Comparison of ENCODE assay signal across 15 mouse cellular contexts in the genomic region with DNA sequence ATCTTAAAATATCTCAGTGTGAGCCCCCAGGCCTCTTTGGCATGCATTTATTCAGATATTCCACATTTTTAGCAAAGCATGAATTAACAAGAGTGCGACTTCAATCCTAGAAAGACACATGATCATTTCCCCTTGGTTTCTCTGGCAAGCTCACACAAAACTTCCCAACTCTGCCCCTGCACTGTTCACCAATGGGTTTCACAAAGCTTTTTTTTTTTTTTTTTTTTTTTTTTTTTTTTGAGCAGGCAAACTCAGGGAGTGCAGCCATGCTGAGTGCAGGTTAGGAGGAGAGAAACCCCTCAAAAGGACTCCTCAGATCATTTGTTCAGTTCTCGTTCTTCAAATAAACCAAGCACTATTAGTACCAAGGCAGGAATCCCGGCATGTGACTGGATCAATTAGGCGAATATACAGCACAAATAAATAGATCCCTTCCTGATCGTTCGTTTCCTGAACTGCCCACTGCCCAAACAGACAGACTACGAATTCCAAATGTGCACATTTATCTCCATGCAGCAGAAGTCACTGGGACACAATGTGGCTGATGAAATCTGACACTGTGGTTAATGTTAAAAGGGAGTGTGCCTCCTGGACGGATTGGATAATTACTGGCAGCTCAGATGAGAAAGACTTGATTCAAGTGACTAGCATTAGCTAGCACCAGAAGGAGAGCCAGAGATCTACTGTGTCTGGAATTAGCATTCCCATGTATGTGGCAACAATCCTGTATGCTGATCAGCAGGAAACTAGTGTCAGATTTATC. TPM values are rescaled to one million over a fixed set of nuclear protein-coding genes. Genes with fewer than 3 reads are reported as not detected.
DNase-seq lines count a peak whose midpoint lies in the region; ATAC-seq and TF ChIP-seq lines count a peak whose summit lies in the region.
"Had no signal": no experiment of that assay in that cellular context is flagged by ENCODE, and none has a peak within 500 bp of the region (broad histone marks: within the 10 kb centered on the region; RNA-seq: fewer than 3 reads in every experiment).

No protein-coding gene starts in this region.

- H3K4me3 ChIP-seq in heart, postnatal 0 days (ENCODE audit: low read depth, low read length): no peak overlapping the region
- H3K4me3 ChIP-seq in heart, embryonic 10.5 days: no peak overlapping the region
- no peak overlapping the region for H3K4me3 ChIP-seq in midbrain, embryonic 14.5 days (replicated peaks; ENCODE audit: low read depth, low read length)
- no peak overlapping the region for H3K4me3 ChIP-seq in midbrain, embryonic 11.5 days (ENCODE audit: low read depth, low read length)
- H3K4me3 ChIP-seq: intestine, embryonic 15.5 days; left cerebral cortex, adult 2 months had no signal

- WGBS in heart, postnatal 0 days: 42% methylated on average over 8 of the region's 8 CpGs
- 47% methylated on average over 8 of the region's 8 CpGs for WGBS in heart, embryonic 10.5 days
- WGBS in midbrain, embryonic 14.5 days: 37% methylated on average over 8 of the region's 8 CpGs
- WGBS in midbrain, embryonic 11.5 days: 48% methylated on average over 8 of the region's 8 CpGs

- no peaks in the 10 kb centered on the region for H3K27me3 ChIP-seq in heart, postnatal 0 days (ENCODE audit: control insufficient read depth, insufficient read depth, low read length)
- H3K27me3 ChIP-seq in heart, embryonic 10.5 days (ENCODE audit: insufficient read depth, poor library complexity, severe bottlenecking): no peaks in the 10 kb centered on the region
- H3K27me3 ChIP-seq in midbrain, embryonic 14.5 days (ENCODE audit: control insufficient read depth, insufficient read depth, low read length): no peaks in the 10 kb centered on the region
- H3K27me3 ChIP-seq in midbrain, embryonic 11.5 days (ENCODE audit: control insufficient read depth, insufficient read depth, low read length): no peaks in the 10 kb centered on the region
- H3K27me3 ChIP-seq: intestine, embryonic 15.5 days had no signal

- H3K36me3 ChIP-seq in heart, postnatal 0 days (replicated peaks; ENCODE audit: control insufficient read depth, insufficient read depth, low read length): no peaks in the 10 kb centered on the region
- H3K36me3 ChIP-seq in heart, embryonic 10.5 days: no peaks in the 10 kb centered on the region
- H3K36me3 ChIP-seq in midbrain, embryonic 14.5 days (ENCODE audit: control insufficient read depth, insufficient read depth, low read length): 0 out of 2 replicates have a peak, but pooled peaks cover 3% of the 10 kb centered on the region
- H3K36me3 ChIP-seq in midbrain, embryonic 11.5 days (ENCODE audit: control insufficient read depth, insufficient read depth, low read length): no peaks in the 10 kb centered on the region
- H3K36me3 ChIP-seq: intestine, embryonic 15.5 days had no signal

- no peak overlapping the region for H3K27ac ChIP-seq in heart, postnatal 0 days (ENCODE audit: low read depth)
- H3K27ac ChIP-seq in heart, embryonic 10.5 days: no peak overlapping the region
- H3K27ac ChIP-seq in midbrain, embryonic 14.5 days (replicated peaks; ENCODE audit: low read depth, low read length): 0 out of 2 replicates have a peak overlapping the region, but pooled peaks have one; percentile 55
- H3K27ac ChIP-seq in midbrain, embryonic 11.5 days (ENCODE audit: low read depth, low read length): no peak overlapping the region
- H3K27ac ChIP-seq: intestine, embryonic 15.5 days; left cerebral cortex, adult 2 months had no signal

- H3K4me1 ChIP-seq in heart, postnatal 0 days (ENCODE audit: control insufficient read depth, insufficient read depth): peaks cover 18% of the 10 kb centered on the region
- peaks cover 28% of the 10 kb centered on the region for H3K4me1 ChIP-seq in heart, embryonic 10.5 days
- 0 out of 2 replicates have a peak, but pooled peaks cover 7% of the 10 kb centered on the region for H3K4me1 ChIP-seq in midbrain, embryonic 14.5 days (ENCODE audit: control insufficient read depth, insufficient read depth, low read length)
- H3K4me1 ChIP-seq in midbrain, embryonic 11.5 days (ENCODE audit: control insufficient read depth, insufficient read depth, low read length): peaks cover 7% of the 10 kb centered on the region

- no peak for TF ChIP-seq EP300 in heart, postnatal 0 days (IDR thresholded peaks at IDR 0.05; ENCODE audit: low read depth)

- no peak overlapping the region for H3K4me2 ChIP-seq in heart, postnatal 0 days (ENCODE audit: low read depth, low read length)
- no peak overlapping the region for H3K4me2 ChIP-seq in midbrain, embryonic 14.5 days (ENCODE audit: low read length)
- no peak overlapping the region for H3K4me2 ChIP-seq in midbrain, embryonic 11.5 days
- H3K4me2 ChIP-seq: intestine, embryonic 15.5 days had no signal

- no peak overlapping the region for H3K9ac ChIP-seq in heart, postnatal 0 days (replicated peaks; ENCODE audit: low read depth, low read length)
- no peak overlapping the region for H3K9ac ChIP-seq in midbrain, embryonic 14.5 days (replicated peaks; ENCODE audit: low read length)
- no peak overlapping the region for H3K9ac ChIP-seq in midbrain, embryonic 11.5 days (ENCODE audit: low read length)
- H3K9ac ChIP-seq: intestine, embryonic 15.5 days had no signal

- no peak for TF ChIP-seq CTCF in heart, postnatal 0 days (IDR thresholded peaks at IDR 0.05; ENCODE audit: low read depth)

- peak; percentile 40; the same call in 1 of the 2 replicates for ATAC-seq in heart, postnatal 0 days (ENCODE audit: insufficient read depth, low read depth)
- no peak for ATAC-seq in midbrain, embryonic 14.5 days (ENCODE audit: low FRiP score, low TSS enrichment)
- ATAC-seq in midbrain, embryonic 11.5 days (ENCODE audit: low FRiP score): no peak
- ATAC-seq in common myeloid progenitor, adult 5-6 weeks (replicated peaks; ENCODE audit: low read depth, poor library complexity, severe bottlenecking): peak; percentile 83
- ATAC-seq: intestine, embryonic 15.5 days had no signal

- no peaks in the 10 kb centered on the region for H3K9me3 ChIP-seq in heart, postnatal 0 days (replicated peaks; ENCODE audit: control insufficient read depth, low read length)
- no peaks in the 10 kb centered on the region for H3K9me3 ChIP-seq in heart, embryonic 10.5 days
- no peaks in the 10 kb centered on the region for H3K9me3 ChIP-seq in midbrain, embryonic 14.5 days (ENCODE audit: control insufficient read depth, low read length)
- no peaks in the 10 kb centered on the region for H3K9me3 ChIP-seq in midbrain, embryonic 11.5 days (ENCODE audit: control insufficient read depth, low read length)
- H3K9me3 ChIP-seq: intestine, embryonic 15.5 days had no signal

- no peak for DNase-seq in heart, postnatal 0 days (ENCODE audit: low spot score)
- DNase-seq in heart, embryonic 10.5 days (ENCODE audit: low spot score): no peak
- no peak for DNase-seq in midbrain, embryonic 14.5 days
- no peak for DNase-seq in midbrain, embryonic 11.5 days (ENCODE audit: low spot score, missing footprints)
- no peak for DNase-seq in urinary bladder, postnatal 14 days (ENCODE audit: low spot score)
- DNase-seq in cerebellum, postnatal 4 days (ENCODE audit: low spot score in 2 of 2): no peak
- DNase-seq in thymus, postnatal 14 days: no peak
- DNase-seq: cerebellum, postnatal 25 days; gastrocnemius, postnatal 36 days; kidney, postnatal 4 days had no signal

RNA-seq across cellular contexts. Expression of a gene that starts 53.5 kb away (rescaled TPM):
- total RNA-seq in heart, postnatal 0 days (2014; rRNA removed; ENCODE audit: low replicate concordance): 2.6 and 3.9 TPM in 2 replicates
- 2.5 and 3.0 TPM in 2 replicates for polyA plus RNA-seq in heart, postnatal 0 days (2015; fragmentation: Nextera tagmentation; extraction: Ambion mirVana)
- polyA plus RNA-seq in heart, embryonic 10.5 days (2016; fragmentation: Nextera tagmentation; extraction: Ambion mirVana): 1.3 TPM in 2 replicates
- polyA plus RNA-seq in midbrain, embryonic 14.5 days (2014; fragmentation: Nextera tagmentation; extraction: Ambion mirVana): 21.2 and 23.7 TPM in 2 replicates
- 5.7 and 5.8 TPM in 2 replicates for polyA plus RNA-seq in midbrain, embryonic 11.5 days (2014; fragmentation: Nextera tagmentation; extraction: Ambion mirVana)
- not detected in 2 replicates for total RNA-seq in common myeloid progenitor, adult 5-6 weeks (2017)
- total RNA-seq: liver, adult 2 months; megakaryocyte, adult 5-6 weeks had no signal

RNA-seq across cellular contexts. Expression of a gene that starts 53.6 kb away (rescaled TPM):
- total RNA-seq in heart, postnatal 0 days (2014; rRNA removed; ENCODE audit: low replicate concordance): 0.11 and 0.43 TPM in 2 replicates
- 1.1 and 1.2 TPM in 2 replicates for polyA plus RNA-seq in heart, postnatal 0 days (2015; fragmentation: Nextera tagmentation; extraction: Ambion mirVana)
- polyA plus RNA-seq in heart, embryonic 10.5 days (2016; fragmentation: Nextera tagmentation; extraction: Ambion mirVana): 0.38 and 0.44 TPM in 2 replicates
- 2.2 and 2.4 TPM in 2 replicates for polyA plus RNA-seq in midbrain, embryonic 14.5 days (2014; fragmentation: Nextera tagmentation; extraction: Ambion mirVana)
- 0.92 and 1.5 TPM in 2 replicates for polyA plus RNA-seq in midbrain, embryonic 11.5 days (2014; fragmentation: Nextera tagmentation; extraction: Ambion mirVana)
- not detected in 2 replicates for total RNA-seq in common myeloid progenitor, adult 5-6 weeks (2017)
- total RNA-seq: liver, adult 2 months; megakaryocyte, adult 5-6 weeks had no signal
- polyA plus RNA-seq: liver, adult 2 months had no signal

Comparison
In these comparisons a context has a peak if more than half of its experiments do, and no peak if none do; other contexts are left out.
1. ATAC-seq: peak in heart, postnatal 0 days (single experiment) and common myeloid progenitor, adult 5-6 weeks (single experiment); none in midbrain, embryonic 14.5 days (single experiment) and midbrain, embryonic 11.5 days (single experiment).